Mouse (Mus musculus) liver, postnatal 0 days (tissue): Measurements from ENCODE around the gene Cfap57. TPM values are rescaled to one million over a fixed set of nuclear protein-coding genes. Genes with fewer than 3 reads are reported as not detected.

Experiments
- ATAC-seq: fragments of 200-750 bp; cut with Nextera tagmentation; 2 replicates; pipeline ENCODE4 v1.8.0; 2017; ENCODE audit warnings: mild to moderate bottlenecking, moderate library complexity
- DNase-seq: peaks from one replicate; pipeline ENCODE4 v3.0.0-alpha.2; 2016
- H3K27ac ChIP-seq: fragments of 300-500 bp; sonication (generic); 2 replicates; pipeline ENCODE4 v1.5.1; 2014; ENCODE audit warnings: antibody characterized with exemption, moderate library complexity, mild to moderate bottlenecking, low read depth
- H3K27me3 ChIP-seq: fragments of 300-500 bp; sonication (generic); 2 replicates; pipeline ENCODE4 v1.6.1; 2014; ENCODE audit warnings: low read length, control low read depth, mixed read lengths; ENCODE audit not compliant: insufficient read depth
- H3K36me3 ChIP-seq: fragments of 300-500 bp; sonication (generic); replicated peaks from 2 replicates; pipeline ENCODE4 v1.6.1; 2014; ENCODE audit warnings: mild to moderate bottlenecking, control low read depth, low read length, moderate library complexity, mixed read lengths; ENCODE audit not compliant: insufficient read depth
- H3K4me1 ChIP-seq: fragments of 300-500 bp; sonication (generic); 2 replicates; pipeline ENCODE4 v1.6.1; 2014; ENCODE audit warnings: antibody characterized with exemption, mild to moderate bottlenecking, control low read depth; ENCODE audit not compliant: insufficient read depth
- H3K4me2 ChIP-seq: fragments of 300-500 bp; sonication (generic); 2 replicates; pipeline ENCODE4 v1.6.1; 2014; ENCODE audit warnings: low read depth, mild to moderate bottlenecking, low read length, moderate library complexity, mixed read lengths
- H3K4me3 ChIP-seq: fragments of 300-500 bp; sonication (generic); 2 replicates; pipeline ENCODE4 v1.5.1; 2014; ENCODE audit warnings: low read depth, low read length
- H3K9ac ChIP-seq: fragments of 300-500 bp; sonication (generic); replicated peaks from 2 replicates; pipeline ENCODE4 v1.6.1; 2014; ENCODE audit warnings: mild to moderate bottlenecking, moderate library complexity
- H3K9me3 ChIP-seq: fragments of 300-500 bp; sonication (generic); 2 replicates; pipeline ENCODE4 v1.6.1; 2016; ENCODE audit warnings: mild to moderate bottlenecking, control low read depth, low read length, mixed read lengths
- CTCF ChIP-seq: sonication (generic); IDR thresholded peaks from 2 replicates; pipeline ENCODE4 v1.5.1; 2016; ENCODE audit warnings: antibody characterized with exemption, low read depth
- EP300 ChIP-seq: IDR thresholded peaks from 2 replicates; pipeline ENCODE4 v1.6.1; 2016; ENCODE audit warnings: antibody characterized with exemption, low read depth, mild to moderate bottlenecking
- WGBS: fragments of 180-500 bp; shearing (Covaris S2); extraction: QIAGEN DNeasy Blood & Tissue Kit; methylation state at CpG from one replicate; pipeline ENCODE4 v1.1.7; 2014; ENCODE audit not compliant: insufficient replicate concordance; 5-methylcytosine and 5-hydroxymethylcytosine counted together
- polyA plus RNA-seq: library from polyadenylated mRNA; unstranded; fragments of >200 nt; fragmentation: Nextera tagmentation; extraction: Ambion mirVana; gene quantifications from 2 replicates; pipeline ENCODE4 v1.2.1, GENCODE M21; 2015

Cfap57 gene
- polyA plus RNA-seq, 1 experiment from 2014 or later = 0.42 TPM

DNA sequence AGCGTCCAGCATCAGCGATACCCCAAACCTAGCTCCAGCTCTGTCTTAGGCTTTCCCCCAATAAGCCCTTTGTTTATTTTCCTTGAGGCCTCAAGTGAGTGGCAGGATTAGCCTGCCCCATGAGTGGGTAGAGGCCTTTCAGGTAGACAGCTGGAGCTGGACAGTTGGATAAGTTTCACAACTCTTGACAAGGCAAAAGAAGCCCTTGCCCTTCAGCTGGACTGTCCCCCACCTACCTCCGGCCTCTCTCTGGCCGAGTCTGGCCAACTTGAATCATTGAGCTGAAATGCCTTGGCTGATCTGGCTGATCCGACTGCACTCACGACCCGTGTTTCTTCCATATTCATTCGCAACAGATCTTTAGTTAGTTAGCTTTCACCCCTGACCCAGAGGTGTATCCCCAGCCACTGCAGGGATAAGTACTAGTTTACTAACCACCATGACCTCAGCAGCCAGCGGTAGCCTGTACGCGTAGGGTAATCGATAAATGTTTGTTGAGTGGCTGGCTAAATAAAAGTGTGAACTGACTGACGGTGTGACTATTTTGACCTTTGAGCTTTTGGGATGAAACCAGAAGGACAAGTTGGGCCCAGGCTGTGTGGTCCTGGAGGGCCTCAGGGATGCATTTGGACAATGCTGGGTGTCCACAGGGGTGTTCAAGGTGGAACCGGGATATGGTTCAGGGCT is 76.0 kb downstream of the Cfap57 start:
- Histone ChIP-seq H3K4me1 (0 out of 2 replicates have a peak, but pooled peaks cover 5% of the 10 kb centered on the region), H3K4me2 (peak overlapping the region; percentile 73), H3K4me3 (peak overlapping the region; percentile 45), H3K36me3 (no peaks in the 10 kb centered on the region), H3K27me3 (no peaks in the 10 kb centered on the region), H3K9me3 (no peaks in the 10 kb centered on the region), H3K27ac (peak overlapping the region; percentile 90), H3K9ac (peak overlapping the region; percentile 52)
- DNase-seq (peak; percentile 34), ATAC-seq (peak; percentile 86)
- WGBS = 58% methylated on average over 14 of the region's 14 CpGs
- TF ChIP-seq CTCF = no peak
- TF ChIP-seq EP300 = no peak

DNA sequence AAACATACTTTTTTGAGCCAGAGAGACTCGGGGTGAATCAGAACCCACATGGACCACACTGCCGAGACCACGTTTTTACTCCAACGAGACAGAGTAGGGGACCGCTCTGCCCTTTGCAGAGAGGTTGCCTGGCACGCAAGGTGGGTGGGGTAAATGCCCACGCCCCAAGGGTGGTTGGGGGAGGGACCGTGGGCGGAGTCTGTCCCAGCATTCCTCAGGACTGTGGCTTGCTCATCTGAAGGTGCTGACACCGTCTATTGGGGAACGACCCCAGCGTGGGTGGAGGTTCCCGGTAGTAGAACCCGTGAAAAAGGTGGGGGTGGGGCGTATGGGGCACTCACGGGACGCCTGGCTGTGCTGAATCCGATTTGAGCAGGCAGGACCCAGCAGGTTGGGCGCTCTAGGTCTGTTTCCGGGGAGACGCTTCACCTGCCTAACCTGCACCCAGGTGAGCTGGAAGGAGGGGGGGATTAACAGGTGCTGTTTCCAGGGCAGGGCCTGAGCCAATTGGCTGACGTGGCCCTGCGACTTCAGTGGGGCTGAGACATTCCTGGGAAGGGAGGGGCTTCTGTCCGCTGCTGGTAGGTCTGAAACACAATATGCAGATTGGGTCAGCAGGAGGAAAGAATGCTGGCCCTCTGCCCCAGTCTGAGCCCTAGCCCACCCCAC is 76.9 kb downstream of the Cfap57 start, which contains the start of gene Tmem125:
Tmem125 (minus strand) TSS at position 453 of the 669 bp plus-strand sequence.
- WGBS = 6% methylated on average over 24 of the region's 24 CpGs
- H3K36me3 ChIP-seq = no peaks in the 10 kb centered on the region
- peak within 1 kb of the TSS; percentile 45 for H3K4me3 ChIP-seq
- peak within 1 kb of the TSS; percentile 90 for H3K27ac ChIP-seq
- TF ChIP-seq EP300 (no peak), CTCF (no peak)
- H3K9me3 ChIP-seq = no peaks in the 10 kb centered on the region
- peak within 1 kb of the TSS; percentile 73 for H3K4me2 ChIP-seq
- peak within 1 kb of the TSS; percentile 52 for H3K9ac ChIP-seq
- H3K4me1 ChIP-seq = 0 out of 2 replicates have a peak, but pooled peaks cover 5% of the 10 kb centered on the region
- peak; percentile 78 for ATAC-seq
- peak; percentile 80 for DNase-seq
- no peaks in the 10 kb centered on the region for H3K27me3 ChIP-seq

DNA sequence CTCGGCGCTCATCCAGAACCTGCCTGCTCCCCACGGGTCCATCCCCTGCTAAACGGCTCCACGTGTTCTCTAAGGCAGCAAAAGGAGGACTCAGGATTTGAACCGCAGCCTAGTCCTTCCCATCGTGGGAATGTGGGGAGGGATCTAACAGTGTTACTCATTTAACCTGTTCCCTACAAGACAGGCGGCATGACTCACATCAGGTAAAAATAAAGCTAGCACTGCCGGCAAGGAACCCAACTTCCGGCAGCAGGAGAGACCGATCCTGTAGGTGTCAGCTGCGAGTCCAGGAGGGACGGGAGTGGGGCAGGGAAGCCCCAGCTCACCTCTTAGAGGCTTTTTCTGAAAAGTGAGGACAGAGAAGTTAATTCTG is 77.4 kb downstream of the Cfap57 start:
- Histone ChIP-seq H3K36me3 (no peaks in the 10 kb centered on the region), H3K4me3 (peak overlapping the region; percentile 45), H3K27me3 (no peaks in the 10 kb centered on the region), H3K4me2 (peak overlapping the region; percentile 73), H3K9me3 (no peaks in the 10 kb centered on the region), H3K4me1 (0 out of 2 replicates have a peak, but pooled peaks cover 5% of the 10 kb centered on the region), H3K9ac (0 out of 2 replicates have a peak overlapping the region, but pooled peaks have one; percentile 8), H3K27ac (peak overlapping the region; percentile 90)
- WGBS = 17% methylated on average over 13 of the region's 13 CpGs
- TF ChIP-seq CTCF (no peak), EP300 (no peak)
- peak; percentile 21 for DNase-seq
- peak; percentile 48 for ATAC-seq

DNA sequence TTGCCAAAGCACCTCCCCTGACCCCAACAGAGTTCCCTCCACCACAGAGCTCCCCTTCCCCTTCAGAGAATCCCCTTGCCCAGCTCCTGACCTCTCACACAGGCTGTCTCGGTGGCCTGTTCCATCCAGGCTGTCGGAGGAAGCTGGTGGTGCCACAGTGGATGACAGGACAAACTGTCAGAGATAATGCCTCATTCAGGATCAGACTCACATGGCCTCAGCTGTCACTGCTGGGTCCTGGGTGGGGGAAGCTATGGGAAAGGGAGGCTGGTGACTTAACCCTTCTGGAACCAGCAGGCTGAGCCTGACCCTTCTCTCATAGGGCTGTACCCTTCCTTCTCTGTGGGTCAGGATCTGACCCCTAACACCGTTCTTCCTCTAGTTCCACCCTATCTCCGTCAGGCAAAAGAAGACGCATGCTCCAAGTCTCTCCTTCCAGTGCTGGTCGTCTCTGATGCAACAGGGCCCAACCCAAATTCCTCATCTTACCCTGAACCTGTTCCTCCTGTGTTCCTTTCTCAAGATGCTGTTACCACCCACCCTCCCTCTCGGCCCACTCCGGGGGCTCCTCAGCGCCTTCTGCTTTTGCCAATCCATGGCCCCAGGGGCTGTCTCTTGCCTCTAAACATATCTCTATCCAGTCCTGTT is 77.9 kb downstream of the Cfap57 start:
- WGBS = 47% methylated on average over 9 of the region's 9 CpGs
- peak overlapping the region; percentile 45; the same call in 1 of the 2 replicates for H3K4me3 ChIP-seq
- TF ChIP-seq EP300 (no peak), CTCF (no peak)
- 0 out of 2 replicates have a peak overlapping the region, but pooled peaks have one; percentile 8 for H3K9ac ChIP-seq
- H3K27me3 ChIP-seq = no peaks in the 10 kb centered on the region
- no peaks in the 10 kb centered on the region for H3K9me3 ChIP-seq
- H3K36me3 ChIP-seq = no peaks in the 10 kb centered on the region
- peak overlapping the region; percentile 90 for H3K27ac ChIP-seq
- peaks cover 8% of the 10 kb centered on the region; the same call in 1 of the 2 replicates for H3K4me1 ChIP-seq
- peak overlapping the region; percentile 73 for H3K4me2 ChIP-seq
- DNase-seq (no peak), ATAC-seq (no peak)

DNA sequence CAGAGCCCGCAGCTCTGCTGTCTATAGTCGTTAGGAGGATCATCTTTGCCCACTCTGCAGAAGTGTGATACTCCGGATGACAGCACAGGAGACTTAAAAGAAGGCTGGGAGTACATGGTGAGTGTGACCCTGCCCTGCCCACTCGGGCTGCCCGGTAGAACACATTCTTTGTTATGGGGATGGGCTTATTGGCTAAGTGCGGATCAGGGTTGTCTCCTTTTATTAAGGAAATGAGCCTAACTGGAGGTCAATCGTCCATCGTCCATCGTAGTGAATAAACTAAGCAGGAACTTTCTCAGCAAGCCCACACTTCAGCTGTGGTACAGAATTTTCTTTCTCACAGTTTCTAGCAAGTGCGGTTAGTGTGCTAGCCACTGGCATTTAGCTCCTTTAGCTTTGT is 80.7 kb downstream of the Cfap57 start:
- H3K9ac ChIP-seq = no peak overlapping the region
- H3K4me1 ChIP-seq = peaks cover 9% of the 10 kb centered on the region; the same call in 1 of the 2 replicates
- no peak overlapping the region for H3K4me2 ChIP-seq
- H3K27ac ChIP-seq = no peak overlapping the region
- ATAC-seq (no peak), DNase-seq (no peak)
- H3K9me3 ChIP-seq = no peaks in the 10 kb centered on the region
- H3K4me3 ChIP-seq = no peak overlapping the region
- H3K36me3 ChIP-seq = no peaks in the 10 kb centered on the region
- 50% methylated on average over 10 of the region's 10 CpGs for WGBS
- H3K27me3 ChIP-seq = no peaks in the 10 kb centered on the region
- TF ChIP-seq CTCF (no peak), EP300 (no peak)

DNA sequence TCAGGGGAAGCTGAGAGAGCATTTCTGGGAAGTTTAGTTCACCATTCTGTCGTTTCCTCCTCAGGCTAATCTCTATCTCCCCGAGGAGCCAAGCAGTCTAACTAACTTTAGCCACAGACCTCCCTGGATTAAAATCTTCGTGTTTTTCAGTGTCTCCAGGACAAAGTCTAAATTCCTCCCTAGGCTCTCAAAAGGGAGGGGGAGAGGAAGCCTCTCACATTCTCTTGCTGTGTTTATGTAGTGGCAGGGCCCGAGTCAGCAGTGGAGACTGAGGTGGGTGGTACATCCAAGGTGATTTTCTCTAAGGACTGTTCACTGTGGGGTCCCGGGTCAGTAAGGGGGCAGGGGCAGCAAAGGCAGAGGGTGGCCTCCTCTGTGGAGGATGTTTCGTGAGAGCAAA is 82.8 kb downstream of the Cfap57 start:
- Histone ChIP-seq H3K4me1 (peaks cover 7% of the 10 kb centered on the region; the same call in 1 of the 2 replicates), H3K4me2 (no peak overlapping the region), H3K27me3 (no peaks in the 10 kb centered on the region), H3K4me3 (no peak overlapping the region), H3K27ac (no peak overlapping the region), H3K36me3 (no peaks in the 10 kb centered on the region), H3K9ac (no peak overlapping the region), H3K9me3 (no peaks in the 10 kb centered on the region)
- ATAC-seq = no peak
- TF ChIP-seq CTCF (no peak), EP300 (no peak)
- WGBS = 30% methylated on average over 6 of the region's 6 CpGs
- no peak for DNase-seq
